Mouse (Mus musculus) embryonic fibroblast, embryonic 13.5 days (primary cell): Measurements from ENCODE around the gene B3gnt3.

Experiments
- CTCF ChIP-seq: IDR thresholded peaks from 2 replicates; pipeline ENCODE4 v1.5.1; 2011; ENCODE audit warnings: mild to moderate bottlenecking, control low read depth, low read length, moderate library complexity, borderline replicate concordance; ENCODE audit not compliant: insufficient read depth
- POLR2A ChIP-seq: IDR thresholded peaks from 2 replicates; pipeline ENCODE4 v1.6.1; 2011; ENCODE audit warnings: low read depth, mild to moderate bottlenecking, control low read depth, low read length, moderate library complexity

DNA sequence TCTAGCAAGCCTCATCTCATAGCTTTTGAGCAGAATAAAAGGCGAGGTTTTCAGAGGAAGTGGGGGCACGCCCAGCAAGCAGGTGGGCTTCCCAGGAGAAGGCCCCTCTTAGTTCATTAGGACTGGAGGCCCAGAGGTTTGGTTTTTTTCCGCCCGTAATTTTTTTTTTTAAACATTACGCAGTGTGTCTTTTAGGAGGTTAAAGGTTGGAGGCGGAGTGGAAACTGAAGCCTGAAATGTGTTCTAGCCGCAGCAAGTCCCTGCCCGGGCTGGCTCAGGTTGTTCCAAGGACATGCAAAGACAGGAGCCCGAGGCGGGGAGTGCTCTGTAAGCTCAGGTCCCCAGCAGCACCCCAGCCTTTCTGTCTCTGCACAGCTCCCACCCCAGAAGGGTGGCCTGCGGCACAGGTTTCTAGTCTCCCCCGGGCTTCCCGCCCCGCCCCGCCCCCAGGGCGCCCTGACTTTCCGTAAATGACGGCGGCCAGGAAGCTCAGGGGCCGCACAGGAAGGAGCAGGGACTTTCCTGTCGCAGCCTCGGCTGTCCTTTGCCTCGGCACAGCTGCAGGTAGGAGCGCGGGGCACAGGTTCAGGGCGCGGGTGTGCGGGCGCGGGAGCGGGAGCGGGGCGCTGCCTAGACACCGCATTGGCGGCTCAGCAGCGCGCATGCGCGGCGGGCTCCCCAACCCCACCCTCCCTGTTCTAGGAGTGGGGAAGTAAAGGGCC is 25.4 kb downstream of the B3gnt3 start, which contains the start of gene Jak3:
- TF ChIP-seq POLR2A = peak; percentile 75
- no peak for TF ChIP-seq CTCF
